Mouse (Mus musculus) adrenal gland, postnatal 14 days (tissue): Measurements from ENCODE around the gene Pcsk7. TPM values are rescaled to one million over a fixed set of nuclear protein-coding genes. Genes with fewer than 3 reads are reported as not detected.

Experiments used
- DNase-seq: peaks from one replicate; pipeline ENCODE4 v3.0.0; 2021; ENCODE audit warnings: mixed read lengths
- total RNA-seq: library from RNA; stranded (reverse); gene quantifications from 2 replicates; pipeline ENCODE4 v1.2.3, GENCODE M21; 2021

Gene Pcsk7
- total RNA-seq, 1 experiment from 2014 or later, result 26.6 TPM

GRCm38 (mm10) chr9:45938952-45939637 lies 32.8 kb downstream of the Pcsk7 start:
- no peak for DNase-seq

DNA sequence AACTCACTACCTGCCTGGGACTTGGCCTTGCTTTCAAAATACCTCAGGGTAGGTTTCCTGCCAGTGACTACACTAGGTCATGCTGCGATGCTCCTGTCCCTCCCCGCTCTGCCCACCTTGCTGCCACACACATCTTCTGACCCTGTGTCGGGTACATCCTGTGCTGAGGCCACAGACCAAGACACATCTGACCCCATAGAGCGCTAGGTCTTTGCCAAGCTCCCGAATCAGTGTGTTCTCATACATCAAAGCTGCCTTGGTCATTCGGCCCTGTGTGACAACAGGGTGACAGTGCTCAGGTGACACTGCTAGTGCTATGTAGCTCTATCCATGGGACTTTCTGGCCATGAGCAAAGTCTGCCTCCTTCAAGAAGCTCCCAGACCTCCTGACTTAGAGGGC lies 33.5 kb downstream of the Pcsk7 start:
- DNase-seq, result no peak

DNA sequence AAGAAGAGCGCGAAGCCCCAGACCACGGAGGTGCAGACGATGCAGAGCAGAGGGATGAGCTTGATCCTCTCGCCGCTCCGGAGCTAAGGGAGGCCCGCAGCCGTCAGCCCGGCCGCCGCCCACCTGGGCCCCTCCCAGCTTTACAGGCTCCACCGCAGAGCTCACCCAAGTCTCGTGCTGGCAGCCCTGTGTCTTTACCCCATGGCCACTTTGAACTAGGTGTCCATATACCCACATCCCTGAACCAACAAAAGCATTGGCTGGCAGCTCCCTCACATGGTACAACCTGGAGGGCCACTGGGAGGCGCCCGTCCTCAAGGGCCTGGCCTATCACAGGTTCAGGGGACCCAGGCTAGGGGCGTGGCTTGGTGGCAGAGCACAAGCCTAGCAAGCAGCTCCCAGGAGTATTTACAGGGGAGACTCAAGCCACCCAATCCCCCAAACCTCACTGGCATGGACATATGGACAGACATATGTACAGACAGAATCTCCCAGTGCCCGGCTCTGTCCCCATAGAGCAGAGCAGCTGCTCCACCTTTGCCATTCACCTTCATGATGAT lies 35.1 kb downstream of the Pcsk7 start:
- DNase-seq, result peak; percentile 66

- no peak for DNase-seq
Observed at GRCm38 (mm10) chr9:45942464-45942863, 36.2 kb downstream of the Pcsk7 start.

- DNase-seq, result no peak
Observed at GRCm38 (mm10) chr9:45942916-45943315, 36.6 kb downstream of the Pcsk7 start.

DNA sequence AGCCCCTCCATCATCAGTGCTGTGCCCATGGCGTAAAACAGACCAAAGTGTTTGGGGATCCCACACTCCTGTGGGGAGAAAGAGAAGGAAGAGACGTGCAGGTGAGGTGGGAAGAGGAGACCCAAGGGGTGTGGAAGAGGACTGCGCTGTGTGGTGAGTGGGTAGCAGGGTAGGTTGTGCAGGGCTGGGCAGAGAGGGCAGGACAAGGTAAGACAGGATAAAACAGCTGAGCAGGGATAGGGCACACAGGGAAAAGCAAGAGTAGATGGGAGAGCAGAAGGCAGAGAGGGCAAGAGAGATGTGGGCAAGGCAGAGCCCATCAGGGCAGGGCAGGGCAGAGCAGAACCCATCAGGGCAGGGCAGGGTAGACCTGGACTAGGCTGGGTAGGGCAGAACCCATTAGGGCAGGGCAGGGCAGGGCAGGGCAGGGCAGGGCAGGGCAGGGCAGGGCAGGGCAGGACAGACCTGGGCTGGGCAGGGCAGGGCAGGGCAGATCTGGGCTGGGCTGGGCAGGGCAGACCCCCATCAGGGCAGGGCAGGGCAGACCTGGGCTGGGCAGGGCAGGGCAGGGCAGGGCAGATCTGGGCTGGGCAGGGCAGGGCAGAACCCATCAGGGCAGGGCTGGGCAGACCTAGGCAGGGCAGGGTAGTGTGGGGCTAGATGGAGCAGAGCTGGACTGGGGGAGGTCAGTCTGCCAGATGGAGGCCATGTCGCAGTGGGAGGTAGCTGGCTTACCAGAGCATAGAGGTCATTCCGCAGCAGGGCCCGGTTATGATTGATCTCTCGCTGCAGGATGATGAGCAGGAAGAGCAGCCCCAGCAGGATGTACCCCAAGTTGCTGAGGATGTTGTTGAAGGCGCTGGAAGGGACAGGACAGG lies 37.6 kb downstream of the Pcsk7 start:
- DNase-seq, result no peak

DNA sequence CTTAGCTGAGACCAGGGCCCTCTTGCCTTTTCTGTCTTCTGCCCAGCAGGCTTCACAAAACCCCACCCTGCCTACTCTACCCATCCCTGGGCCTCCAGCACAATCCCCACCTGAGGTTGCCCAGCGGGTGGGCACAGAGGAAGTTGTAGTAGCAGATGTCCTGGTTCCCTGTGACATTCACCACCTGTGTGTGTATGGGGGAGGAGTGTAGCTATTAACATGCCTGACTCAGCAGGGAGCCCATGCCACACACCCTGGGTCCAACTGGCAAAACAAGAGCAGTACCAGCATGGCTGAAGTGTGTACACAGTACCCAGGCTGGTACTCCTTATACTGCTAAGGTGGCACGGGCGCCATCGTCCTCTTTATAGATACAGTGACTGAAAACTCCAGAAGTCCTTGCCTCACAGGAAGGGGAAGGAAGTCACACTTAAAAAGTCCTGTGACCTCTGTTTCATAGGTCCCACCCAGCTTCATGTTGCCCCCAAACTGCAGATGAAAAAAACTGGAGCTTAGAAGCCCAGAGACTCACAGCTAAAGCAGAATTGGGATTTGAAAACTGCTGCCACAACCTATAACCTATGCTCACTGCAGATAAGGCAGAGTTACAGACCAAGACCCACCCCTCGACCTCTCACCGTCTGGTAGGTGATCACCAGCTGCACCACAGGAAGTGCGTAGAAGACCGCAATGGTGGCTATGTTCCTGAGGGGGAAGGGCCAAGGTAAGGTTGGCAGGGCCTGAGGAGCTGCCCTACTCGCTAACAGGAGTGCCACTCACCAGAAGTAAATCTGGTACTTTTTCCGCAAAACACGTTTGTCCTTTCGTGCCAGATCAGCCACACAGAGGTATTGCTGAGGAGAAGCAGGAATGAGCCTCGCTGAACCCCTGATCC lies 38.5 kb downstream of the Pcsk7 start:
- DNase-seq, result no peak

- no peak for DNase-seq
Observed at GRCm38 (mm10) chr9:45945721-45946120, 39.4 kb downstream of the Pcsk7 start.

DNA sequence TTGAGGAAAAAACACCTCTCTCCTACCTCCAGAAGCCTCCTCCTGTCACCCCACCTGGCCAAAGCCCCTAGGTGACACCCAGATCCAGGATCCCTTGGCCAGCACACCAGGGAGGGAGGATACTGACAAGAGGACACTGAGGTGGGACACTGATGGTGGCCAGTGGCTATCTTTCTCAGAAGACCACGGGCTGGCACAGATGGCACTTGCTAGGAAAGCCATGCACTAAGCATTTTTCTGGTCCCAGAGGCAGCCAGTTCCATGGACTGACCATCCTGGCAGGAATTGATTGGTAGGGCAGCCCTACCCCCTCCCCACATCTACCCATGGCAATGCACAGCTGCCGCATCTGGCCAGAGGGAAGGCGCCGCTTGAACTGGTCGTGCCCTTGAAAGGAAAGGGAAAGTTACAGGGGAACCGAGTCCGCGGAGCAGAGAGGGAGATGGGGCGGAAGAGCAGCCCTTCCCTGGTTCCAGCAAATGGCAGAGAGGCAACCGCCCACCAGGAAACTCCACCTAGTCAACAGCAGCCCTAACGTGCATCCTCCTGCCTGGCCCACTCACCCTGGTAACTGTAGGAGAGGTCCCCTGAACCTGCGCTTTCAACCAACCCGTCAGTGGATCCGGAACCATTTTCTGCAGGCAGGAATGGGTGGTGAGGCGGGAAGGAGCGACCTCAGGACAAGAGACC lies 40.0 kb downstream of the Pcsk7 start:
- peak; percentile 2 for DNase-seq

GRCm38 (mm10) chr9:45946872-45947183 lies 40.5 kb downstream of the Pcsk7 start:
- peak; percentile 3 for DNase-seq

DNA sequence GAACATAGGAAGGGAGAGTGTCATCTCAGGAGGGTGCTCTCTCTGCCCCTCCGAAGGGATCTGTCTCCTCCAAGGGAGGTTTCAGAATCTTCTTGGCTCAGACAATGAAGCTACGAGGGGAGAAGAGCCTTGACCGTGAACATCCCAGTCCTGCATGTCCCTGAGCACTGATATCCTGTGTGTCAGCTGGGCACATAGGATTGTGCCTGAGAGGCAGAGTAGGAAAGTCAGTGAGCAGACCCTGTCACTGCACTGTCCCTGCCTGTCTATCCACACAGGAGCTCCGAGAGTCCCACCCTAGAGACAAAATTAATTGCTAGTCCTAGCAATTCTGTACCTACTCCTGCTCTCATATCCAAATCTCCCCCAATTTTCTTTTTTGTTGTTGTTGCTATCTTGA lies 45.8 kb downstream of the Pcsk7 start:
- no peak for DNase-seq

DNA sequence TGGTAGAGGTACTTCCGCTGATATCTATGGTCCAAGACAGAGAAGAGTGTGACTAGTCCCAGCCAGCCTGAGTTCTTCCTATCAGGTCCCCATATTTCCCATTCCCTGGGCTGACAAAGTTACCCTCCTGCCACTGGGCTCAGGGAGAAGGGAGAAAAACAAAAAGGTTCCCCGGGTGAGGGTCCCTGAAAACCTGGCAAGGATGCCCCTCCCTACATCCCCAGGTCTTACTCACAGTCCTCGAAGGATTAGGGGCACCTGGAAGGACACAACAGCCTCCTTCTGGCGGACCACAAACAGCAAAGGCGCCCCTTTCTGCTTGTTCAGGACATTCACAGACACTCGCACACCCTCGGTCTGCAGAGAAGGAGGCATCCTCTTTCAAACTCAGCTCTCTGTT lies 46.6 kb downstream of the Pcsk7 start:
- no peak for DNase-seq

DNA sequence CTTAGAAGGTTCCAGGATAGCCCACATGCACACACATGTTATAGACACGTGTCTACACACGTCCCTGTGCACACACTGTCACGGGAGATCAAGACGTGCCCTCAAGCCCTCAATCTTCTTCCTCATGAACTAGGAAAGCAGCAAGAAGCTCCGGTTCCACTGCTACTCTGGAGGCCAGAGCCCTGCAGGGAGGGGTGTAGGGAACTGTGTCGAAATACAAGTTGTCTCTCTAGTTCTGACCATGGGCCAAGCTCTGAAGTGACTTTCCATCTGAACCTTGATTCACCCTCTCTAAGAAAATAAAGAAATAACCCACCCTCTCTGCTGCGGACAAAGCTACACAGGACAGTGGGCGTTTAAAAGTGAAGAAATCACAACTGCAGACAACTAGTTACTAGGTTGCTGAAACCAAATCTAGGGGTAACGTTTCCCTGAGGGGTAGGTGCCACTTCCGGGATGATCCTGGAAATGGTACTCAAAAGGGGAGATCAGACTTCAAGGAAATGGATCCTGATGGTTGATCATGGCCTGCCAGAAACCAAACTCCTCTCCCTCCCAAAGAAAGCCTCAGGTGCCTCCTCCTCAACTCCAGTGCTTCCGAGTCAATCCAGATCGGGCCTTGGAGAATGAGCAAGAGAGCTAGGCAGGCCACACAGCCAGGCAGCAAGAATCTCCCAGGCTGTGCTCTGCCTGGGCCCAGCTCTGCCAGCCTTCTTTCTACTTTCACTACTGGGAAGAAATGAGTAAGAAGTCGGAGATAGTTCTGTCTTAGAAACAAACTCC lies 47.4 kb downstream of the Pcsk7 start:
- peak; percentile 74 for DNase-seq

- DNase-seq, result peak; percentile 74
Observed at GRCm38 (mm10) chr9:45954294-45955106, 48.2 kb downstream of the Pcsk7 start.

DNA sequence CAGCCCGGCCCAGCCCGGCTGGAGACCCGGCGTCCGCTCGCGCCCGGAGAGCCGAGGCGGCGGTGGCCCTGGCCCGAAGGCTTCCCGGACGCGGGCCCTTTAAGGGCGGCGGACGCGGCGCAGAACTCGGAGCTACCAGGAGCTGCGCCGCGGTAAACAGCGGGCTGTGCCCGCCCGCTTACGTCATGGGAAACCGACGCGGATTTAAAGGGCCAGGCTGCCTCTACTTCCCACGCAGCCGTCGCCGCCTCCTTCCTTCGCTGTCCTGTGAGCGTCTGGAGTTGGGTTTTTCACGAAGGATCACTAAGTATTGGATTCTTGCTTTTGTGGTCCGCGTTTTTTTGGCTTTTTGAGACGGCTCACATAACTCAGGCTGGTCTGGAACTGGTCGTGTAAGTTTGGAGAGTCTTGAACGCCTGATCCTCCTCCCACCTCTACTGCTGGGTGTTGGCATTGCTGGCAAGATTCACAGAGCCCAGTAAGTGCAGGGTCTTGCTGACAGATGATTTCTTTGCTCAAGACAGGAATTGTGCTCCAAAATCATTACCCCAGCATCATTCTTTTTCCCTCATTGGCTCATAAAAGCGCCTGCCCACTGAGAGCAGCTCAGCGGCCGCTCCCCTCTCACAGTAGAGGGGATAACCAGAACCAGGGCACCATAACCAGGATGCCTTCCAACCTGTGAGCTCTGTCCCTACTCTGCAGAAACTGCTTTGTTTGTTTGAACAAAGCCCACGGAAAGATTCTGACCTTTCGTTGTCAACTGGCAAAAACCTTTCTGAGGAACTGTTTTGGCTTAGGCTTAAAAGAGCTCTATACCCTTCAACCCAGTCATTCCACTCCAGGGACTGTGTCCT lies 49.0 kb downstream of the Pcsk7 start, which contains the start of gene Sidt2:
TSS of gene Sidt2 (minus strand) at position 152 of the 857 bp plus-strand sequence.
- peak; percentile 93 for DNase-seq

DNA sequence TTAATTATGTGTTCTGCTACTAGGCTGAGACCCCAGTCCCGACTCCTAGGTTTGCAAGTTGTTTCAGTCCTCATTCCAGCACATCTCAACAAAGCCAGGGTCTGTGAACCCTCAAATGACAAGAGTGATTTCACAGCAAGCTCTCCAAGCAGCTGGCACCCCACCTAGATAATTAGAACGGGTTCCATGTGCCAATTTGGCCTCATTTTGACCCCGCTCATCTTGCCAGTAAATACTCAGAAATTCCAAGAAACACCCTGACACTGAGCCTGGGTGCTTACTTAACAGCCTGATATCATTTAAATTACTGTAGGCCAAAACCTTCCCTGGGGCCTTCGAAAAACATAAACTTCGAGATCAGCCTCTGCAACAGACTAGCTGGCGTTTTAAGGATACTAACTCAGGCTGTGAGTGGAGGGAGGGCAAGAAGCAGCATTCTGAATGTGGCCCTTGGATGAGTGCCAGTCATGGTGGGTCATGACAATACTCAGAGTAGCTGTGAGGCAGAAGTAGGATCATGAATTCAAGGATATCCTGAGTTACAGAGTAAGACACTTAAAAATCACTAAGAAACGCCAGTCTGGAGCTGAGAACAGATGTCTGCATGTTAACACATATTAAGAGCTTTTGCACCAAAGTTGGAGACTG lies 51.9 kb downstream of the Pcsk7 start:
- peak; percentile 74 for DNase-seq

GRCm38 (mm10) chr9:45958851-45959250 lies 52.6 kb downstream of the Pcsk7 start:
- no peak for DNase-seq

DNA sequence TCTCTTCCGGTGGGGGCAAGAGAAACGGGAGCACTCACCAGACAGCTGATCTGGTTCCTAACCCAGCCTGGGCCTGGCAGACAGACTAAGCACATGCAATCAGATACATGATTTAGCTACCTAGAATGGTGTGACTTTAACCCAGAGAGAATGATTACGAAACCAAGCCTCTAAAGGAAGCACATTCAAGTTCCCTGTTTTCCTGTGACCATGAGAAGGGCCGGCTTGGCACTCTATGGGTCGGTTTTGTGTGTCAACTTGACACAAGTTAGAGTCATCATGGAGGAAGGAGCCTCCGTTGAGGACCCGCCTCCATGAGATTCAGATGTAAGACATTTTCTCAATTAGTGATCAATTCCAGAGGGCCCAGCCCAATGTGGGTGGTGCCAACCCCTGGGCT lies 53.4 kb downstream of the Pcsk7 start:
- peak; percentile 48 for DNase-seq
